Mouse (Mus musculus) retina, postnatal 1 day (tissue): Measurements from ENCODE around the gene Park7.
A peak's percentile ranks its signal among the peaks of the same experiment; 100 is the strongest.

Experiments
- DNase-seq: peaks from one replicate; pipeline ENCODE4 v3.0.0-alpha.2; 2012

Park7 gene

DNA sequence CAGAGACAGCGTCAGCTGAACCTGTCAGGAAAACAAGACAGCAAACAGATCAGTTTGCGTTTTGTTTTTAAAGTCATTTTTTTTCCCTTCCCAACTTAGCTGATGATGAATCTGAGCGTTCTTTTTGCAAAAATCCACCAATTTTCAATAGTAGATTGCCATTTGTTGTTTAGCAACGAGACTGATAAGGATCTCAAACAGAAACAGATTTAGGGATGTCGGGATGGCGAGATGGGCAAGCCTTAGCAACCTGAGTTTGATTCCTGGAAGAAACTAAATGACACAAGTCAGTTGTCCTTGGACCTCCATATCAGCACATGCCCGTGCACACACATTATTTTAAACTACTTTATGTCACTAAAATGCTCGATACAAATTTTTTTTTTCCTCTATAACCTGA is 41.6 kb downstream of the Park7 start:
- no peak for DNase-seq

DNA sequence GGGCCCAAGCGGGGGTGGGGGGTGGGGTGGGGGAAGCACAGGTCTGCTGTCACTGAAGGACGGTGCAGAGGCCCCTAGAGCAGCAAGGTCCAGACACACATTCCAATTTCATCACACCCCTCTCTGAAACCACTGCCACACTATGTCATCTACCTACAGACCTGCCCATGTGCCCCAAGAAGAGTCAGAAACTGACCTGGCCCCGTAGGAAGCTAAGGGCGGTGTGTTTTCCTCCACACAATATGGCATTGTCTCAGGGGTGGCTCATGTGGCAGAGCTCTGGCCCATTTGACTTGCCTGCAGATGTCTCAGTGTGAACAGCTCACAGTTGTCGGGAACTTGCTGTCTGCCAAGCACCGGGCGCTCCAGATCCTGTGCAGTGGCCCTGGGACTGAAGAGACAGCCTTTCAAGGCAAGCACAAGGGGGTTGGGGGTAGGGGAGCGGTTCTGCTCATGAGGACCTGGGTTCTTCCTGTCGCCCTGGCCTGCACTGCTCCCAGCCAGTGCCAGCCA is 42.0 kb downstream of the Park7 start:
- peak; percentile 47 for DNase-seq

DNA sequence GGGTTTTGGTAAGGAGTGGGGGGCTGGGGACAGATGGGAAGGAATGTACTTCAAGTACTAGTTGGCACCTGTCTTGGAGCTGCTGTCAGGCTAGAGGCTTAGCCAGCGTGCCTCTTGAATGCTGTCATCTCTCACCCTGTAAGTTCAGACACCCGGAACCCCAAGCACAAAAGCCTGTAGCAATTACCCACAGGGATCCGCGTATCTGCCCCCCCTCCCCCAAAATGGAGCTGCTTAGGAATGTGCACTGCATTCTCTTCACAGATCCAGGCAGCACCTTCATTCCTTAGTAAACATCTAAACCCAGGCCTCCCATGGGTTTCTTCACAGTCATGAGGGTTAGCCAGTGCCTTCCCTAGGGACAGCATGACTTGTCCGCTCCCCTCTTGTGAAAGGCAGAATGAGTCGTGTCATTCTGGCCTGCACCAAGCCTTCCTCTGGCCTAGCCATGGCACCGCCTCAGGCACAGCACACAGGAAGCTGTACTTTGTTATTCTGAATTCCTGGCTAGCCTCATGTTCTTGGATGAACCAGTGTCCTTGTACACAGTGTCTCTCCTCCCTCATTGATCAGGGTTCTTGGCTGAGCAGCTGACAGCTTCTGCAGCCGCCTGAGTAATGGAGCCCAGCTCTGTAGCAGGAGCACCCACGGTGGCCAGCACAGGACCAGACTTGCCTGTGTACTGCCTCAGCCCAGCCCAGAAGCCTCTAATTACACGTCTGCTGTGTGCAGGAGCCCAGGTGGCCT is 42.7 kb downstream of the Park7 start:
- peak; percentile 35 for DNase-seq

DNA sequence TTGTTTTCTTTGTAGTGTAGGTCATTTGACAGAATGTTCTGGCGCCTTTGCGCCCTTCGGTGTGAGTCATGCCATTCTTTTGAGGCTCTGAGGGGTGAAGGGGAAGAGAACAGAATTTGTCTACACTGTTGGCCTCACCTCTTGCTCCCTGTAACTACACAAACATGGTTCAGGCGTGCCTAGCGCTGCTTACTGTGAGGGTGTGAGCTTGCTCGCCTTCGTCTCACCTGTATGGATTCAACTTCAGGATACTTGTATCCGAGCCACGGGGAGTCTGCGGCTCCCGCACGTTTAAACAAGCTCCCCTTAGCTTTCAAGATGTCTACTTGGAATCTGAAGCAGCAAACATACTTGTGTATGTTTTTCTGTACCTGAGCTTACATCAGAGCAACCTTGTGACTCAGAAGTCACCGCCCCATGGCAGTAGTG is 43.3 kb downstream of the Park7 start:
- DNase-seq, result no peak

DNA sequence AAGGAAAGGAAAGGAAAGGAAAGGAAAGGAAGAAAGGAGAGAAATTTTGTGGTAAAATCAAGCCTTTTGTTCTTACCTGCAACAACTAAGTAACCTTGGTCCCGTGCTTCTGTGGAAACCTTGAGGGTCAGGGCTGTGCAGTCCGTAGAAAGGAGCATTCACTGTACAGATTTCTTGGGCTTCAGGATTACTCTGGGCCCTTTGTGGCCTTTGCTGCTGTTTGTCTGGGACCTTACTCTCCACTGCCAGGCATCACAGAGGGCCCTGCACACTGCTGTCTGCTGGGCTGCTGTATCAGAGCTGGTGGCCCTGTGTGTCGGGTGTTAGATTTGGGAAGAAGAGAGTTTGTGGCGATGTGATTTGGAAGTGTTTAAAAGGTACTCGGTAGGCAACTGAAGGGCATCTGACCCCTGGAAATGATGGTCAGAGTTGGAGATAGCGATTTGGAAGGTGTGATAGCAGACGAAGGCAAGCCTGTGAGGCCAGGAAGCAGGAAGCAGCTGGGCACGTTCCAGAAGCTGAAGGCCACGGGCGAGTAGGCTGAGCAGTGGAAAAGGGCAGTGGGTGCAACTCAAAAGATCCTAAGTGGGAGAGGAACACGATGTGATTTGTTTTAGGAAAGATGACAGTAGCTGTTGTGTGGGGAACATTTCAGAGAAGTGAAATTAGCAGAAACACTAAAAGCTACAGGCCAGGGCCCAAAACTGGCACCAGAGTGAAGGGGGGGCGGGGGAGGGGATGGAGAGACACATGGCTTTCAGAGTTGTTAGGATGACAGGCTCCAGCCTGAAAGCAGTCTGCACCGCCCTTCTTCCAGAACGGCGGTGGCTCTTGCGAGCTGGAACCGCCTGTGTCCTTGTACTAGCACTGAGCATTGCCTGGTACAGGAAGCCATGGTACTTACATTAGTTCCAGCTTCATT is 44.7 kb downstream of the Park7 start:
- no peak for DNase-seq

DNA sequence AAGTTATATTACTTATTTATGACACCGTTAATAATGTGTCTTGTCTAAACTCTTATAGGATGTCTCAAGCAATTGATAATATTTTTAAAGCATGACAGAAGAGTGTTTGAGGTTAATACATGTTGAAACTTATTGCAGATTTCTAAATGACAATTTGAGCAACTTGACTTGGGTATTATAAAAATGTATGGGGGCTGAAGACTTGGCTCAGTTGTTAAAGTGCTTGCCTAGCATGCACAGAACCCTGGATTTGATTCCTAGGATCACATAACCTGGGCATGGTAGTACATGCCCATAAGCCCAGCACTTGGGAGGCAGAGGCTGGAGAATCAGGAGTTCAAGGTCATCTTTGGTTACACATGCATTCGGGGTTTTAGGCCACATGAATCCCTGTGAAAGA is 45.4 kb downstream of the Park7 start:
- no peak for DNase-seq

DNA sequence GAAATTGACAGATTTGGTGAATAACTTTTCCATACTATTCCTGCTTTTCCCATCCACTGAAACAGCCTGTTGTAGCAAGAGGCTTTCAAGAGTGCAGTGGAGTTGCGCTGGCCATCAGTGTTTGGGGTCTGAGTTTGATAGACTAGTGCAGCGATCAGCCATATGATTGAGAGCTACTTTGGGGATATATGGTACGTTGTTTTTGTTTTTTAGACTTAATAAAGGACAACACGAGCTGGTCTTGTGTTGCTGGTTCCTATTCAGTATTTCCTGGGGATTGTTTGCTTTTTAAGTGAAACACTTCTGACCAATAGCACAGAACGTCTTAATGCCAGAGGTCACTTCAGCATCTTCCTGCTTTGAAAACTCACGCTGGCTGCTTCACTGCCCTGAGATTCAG is 46.1 kb downstream of the Park7 start:
- DNase-seq, result no peak

DNA sequence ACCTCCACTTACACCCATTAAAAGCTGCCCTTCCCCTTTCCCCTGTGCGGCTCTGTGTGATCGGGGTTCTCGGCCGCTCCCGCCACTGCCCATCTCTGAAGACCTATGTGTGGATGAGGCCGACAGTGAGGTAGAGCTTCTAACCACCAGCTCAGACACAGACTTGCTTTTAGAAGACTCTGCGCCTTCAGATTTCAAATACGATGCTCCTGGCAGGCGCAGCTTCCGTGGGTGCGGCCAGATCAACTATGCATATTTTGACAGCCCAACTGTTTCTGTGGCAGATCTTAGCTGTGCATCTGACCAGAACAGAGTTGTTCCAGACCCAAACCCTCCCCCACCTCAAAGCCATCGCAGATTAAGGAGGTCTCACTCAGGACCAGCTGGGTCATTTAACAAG is 47.7 kb downstream of the Park7 start:
- no peak for DNase-seq

DNA sequence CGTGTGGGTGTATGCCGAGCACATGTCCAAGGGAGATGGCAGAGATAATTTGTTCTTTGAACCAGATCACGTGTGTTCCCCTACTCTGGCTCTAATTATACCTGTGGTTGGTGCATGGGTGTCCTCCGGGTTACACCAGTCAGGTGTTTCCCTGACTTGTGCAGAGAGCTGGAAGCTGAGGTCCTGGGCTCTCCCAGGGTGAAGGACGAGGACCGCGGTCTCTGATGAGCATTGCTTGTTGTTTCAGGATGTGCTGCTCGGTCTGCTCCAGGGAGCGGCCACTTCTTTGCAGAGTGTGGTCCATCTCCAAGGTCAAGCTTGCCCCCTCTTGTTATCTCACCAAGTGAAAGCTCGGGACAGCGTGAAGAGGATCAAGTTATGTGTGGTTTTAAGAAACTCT is 48.2 kb downstream of the Park7 start:
- no peak for DNase-seq

DNA sequence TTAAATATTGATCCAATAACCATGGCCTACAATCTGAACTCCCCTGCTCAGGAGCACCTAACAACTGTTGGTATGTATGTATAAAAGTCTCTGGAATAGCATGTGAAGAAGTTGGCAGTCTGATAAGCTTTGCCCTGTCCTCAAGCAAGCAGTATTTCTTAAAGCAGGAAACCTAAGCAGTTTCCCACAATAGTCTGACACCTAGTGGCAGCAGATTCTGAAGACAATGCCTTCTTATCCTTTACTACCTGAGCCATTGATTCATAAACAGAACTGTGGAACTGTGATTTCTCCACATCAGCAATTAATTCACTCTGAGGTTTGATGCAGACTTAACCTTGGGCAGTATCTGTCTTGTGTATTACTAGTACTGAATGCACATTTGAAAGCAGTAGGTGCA is 48.9 kb downstream of the Park7 start:
- peak; percentile 51 for DNase-seq

DNA sequence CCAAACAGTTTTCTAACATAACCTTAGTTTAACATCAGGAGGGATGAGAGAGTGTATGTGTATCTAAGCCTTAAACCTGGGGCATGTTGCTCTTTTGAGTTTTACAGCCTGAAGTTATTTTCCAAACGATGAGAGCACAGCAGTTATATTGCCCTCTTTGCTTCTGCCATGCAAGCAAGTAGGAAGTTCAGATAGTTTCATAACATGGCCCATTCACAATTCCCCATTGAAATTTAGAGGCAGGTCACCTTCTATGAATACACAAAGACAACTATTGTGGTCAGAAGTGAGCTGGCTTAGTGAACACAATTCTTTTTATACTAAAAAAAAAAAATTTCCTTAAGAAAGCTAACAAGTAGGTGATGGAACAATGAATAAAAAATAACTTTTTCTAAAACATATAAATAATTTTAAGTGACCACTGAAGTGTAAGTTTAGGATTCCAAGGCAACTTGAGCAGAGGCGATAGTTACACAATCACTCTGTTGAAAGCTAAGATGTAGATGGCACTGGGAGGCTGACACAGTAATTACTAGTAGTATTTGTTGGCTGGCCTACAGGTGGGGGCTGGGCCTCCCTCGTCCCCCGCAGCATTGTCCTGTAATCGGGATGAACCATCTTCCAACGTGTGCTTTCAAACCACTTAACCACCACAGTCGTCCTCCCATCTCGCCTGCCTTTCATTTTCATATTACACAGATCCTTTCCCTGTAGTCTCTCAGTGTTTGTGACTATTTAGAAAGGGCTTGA is 51.4 kb downstream of the Park7 start:
- no peak for DNase-seq

DNA sequence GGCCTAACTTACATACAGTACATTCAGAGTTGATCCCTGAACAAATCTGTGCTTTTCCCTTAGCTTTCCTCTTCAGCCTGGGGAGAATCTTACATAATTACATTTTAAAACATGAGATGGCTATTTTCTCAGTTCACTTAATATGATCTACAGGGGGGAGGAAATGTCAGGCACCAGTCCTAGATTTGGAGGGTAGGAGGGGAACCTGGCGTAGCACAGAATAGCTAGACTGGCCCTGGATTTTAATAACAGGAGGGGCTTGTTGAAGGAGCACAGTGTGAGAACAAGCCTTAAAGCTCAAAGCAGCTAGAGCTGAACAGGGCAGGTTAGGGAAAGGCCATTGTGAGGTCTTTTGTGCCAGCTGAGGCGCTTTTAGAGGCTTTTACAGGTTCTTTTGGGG is 53.1 kb downstream of the Park7 start:
- DNase-seq, result no peak

DNA sequence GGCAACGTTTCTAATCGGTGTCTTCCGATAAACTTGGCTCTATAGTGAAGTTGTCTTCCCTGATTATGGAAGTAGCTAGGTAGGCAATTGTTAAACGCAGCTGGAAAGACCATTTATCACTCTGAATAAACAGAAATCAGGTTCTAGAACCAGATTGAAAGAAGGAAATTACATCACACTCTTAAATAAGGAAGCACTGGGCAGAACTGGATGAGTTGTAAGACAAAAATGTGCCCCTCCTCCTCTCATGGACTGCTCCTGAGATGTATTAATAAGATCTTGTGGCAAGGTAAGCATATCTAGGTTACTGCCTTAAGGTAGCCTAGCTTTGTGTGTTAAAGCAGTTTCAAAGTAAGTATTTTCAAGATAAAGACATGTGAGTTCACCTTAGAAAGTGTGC is 53.7 kb downstream of the Park7 start:
- DNase-seq, result no peak

DNA sequence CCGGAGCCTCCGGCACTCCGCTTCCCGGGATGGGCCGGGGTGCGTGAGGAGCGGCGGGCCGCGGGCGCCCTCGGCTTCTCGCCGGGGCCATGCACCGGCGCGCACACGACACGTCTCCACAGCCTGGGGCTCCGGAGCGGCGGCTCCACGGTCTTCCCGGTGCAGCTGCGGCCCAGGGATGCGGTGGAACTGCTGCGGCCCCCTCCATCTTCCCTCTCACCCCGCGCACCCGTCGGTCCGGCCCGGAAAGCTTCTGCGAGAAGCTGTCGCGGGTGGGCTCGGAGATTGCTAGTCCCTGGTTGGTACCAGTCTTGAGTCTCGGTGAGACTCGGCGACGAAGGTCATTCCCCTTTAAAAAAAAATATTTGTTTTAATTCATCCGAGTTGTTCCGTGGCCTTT is 58.9 kb downstream of the Park7 start:
- no peak for DNase-seq

DNA sequence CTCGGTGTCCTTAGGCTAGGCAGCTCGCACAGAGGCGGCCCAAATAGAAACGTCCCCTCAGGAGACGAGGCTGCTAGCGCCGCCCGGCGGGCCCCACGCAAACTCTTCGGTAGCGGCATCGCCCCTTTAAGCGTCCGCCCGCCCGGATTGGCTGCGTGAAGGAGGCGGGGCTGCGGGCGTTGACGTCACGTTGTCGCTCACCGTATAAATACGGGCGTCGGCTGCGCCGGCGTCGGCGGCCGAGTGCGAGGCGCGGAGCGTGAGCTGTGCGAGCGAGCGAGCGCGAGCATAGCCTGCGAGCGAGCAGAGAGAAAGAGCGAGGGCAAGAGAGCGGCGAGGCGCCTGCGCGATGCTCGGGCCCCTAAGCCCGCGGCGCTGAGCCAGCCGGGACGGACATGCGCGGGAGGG is 59.4 kb downstream of the Park7 start:
- peak; percentile 98 for DNase-seq

DNA sequence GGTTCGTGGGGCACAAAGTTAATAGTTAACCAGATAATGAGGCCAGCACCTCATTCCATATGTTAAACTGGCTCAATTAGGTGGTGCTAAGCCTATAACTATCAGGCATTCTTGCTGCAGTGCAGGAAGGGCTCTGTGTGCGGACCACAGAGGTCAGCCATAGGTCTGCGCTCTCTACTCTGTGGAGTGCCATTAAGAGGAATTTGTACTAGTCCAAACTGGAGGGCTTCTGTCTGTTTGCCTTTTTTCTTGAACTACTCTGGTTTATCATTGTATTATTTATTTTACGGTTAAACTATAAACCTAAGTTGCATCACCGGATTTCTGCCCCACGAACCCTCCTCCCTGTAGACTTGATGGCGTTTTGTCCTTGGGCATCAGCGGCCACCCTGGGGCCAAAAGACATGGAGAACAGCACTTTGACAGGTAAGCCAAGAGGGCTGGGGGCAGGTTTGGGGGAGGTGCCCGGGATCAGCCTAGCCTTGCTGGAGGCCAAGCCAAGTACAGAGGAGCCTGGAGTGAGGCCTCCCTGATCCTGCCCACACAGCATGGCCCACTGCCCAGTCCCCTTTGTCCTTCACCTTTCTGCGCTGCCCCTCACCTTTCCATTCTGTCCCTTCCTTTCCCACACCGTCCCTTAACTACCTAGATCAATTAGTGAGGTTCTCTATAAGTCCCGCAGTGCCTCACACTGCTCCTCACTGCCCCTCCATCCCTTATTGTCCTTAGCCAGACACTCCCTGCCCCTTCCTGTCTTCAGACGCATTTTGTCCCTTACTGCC is 60.4 kb downstream of the Park7 start, which contains the start of gene Errfi1:
Gene Errfi1 (plus strand): TSS at position 240 of the 782 bp plus-strand sequence.
- DNase-seq, result peak; percentile 28

DNA sequence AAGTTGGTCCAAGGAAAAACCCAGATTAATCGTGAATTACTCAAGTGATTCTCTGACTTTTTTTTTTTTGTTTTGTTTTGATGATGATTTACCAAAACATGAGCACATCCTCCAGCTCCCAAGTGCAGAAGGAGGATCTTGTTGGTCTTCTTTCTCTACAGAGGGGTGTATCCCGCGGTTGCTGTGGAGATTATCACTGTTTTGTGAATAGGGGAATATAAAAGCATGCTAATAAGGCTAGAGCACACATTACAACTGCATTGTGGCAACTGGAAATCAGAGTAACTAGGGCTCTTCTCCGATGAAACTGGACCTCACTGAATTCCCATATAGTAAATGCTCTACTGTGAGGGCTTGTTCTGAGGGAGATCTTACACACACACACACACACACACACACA is 61.8 kb downstream of the Park7 start:
- no peak for DNase-seq

DNA sequence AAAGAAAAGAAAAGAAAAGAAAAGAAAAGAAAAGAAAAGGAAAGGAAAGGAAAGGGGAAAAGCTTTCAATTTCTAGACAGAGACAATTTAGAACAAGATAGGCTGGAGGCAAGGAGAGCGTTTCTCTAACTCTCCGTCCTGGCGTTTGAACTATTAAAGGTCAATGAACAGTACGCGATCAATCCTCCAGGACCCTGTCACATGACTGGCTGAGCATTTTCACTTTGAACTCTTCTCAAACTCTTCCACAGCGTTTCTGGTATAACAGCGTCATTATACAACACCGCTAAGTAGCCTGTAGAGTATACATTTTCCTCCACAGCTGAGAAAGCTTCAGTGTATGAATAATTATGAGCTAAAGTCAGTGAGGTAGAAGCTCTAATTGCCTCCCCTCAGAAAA is 62.2 kb downstream of the Park7 start:
- no peak for DNase-seq

DNA sequence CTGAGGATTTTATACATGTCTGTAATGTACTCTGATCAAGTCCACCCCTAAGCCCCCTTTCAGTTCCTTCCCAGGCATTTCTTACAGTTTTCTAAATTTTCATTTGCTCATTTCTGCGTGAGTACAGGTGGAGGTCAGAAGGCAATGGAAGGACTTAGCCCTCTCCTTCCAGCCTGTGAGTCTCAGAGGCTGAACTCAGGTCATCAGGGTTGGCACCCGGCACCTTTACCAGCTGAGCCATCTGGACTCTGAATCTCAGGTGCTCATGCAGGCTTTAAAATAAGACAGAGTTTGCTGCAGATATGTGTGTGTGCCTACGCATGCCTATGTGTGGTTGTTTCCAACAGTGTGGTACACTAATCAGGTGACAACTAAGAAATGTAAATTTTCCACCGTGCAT is 63.3 kb downstream of the Park7 start:
- no peak for DNase-seq

DNA sequence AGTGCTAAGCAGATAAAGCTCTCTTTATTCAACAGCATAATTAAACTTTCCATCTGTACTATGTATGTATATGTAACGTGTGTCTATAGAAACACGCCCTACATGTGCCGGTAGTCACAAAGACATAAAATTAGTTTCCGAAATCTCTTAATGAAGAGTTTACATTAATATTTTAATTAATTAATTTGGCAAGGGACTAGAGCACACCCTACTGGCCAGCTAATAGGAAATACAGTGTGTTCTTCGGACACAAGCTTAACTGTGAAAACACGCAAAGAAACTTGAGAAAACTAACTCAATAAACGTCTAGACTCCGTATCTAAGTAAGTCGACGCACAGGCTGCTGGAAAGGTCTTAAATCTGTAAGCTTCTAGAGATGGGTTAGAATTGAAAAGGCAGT is 64.3 kb downstream of the Park7 start:
- DNase-seq, result peak; percentile 24
